Mouse (Mus musculus) small intestine, adult 2 months (tissue): ENCODE results near the gene Cnnm4. TPM values are rescaled to one million over a fixed set of nuclear protein-coding genes. Genes with fewer than 3 reads are reported as not detected.

ENCODE experiments used
- H3K27ac ChIP-seq: fragments of 200-500 bp; 2 replicates; pipeline ENCODE4 v1.5.1; 2012; ENCODE audit warnings: low read depth, low read length, control low read depth, inconsistent platforms; ENCODE audit not compliant: insufficient read depth
- H3K27me3 ChIP-seq: fragments of 200-500 bp; 2 replicates; pipeline ENCODE4 v1.6.1; 2012; ENCODE audit warnings: mild to moderate bottlenecking, moderate library complexity, low read length, inconsistent platforms; ENCODE audit not compliant: control insufficient read depth, insufficient read depth
- H3K36me3 ChIP-seq: fragments of 200-500 bp; 2 replicates; pipeline ENCODE4 v1.6.1; 2012; ENCODE audit warnings: mild to moderate bottlenecking, low read length, control low read depth, inconsistent platforms; ENCODE audit not compliant: control insufficient read depth, insufficient read depth
- H3K4me1 ChIP-seq: fragments of 200-500 bp; 2 replicates; pipeline ENCODE4 v1.6.1; 2012; ENCODE audit warnings: low read length, inconsistent platforms, mixed read lengths; ENCODE audit not compliant: control insufficient read depth, insufficient read depth, insufficient read length
- H3K4me3 ChIP-seq: fragments of 200-500 bp; 2 replicates; pipeline ENCODE4 v1.5.1; 2012; ENCODE audit warnings: low read depth, mild to moderate bottlenecking, control low read depth, inconsistent platforms, low read length, moderate library complexity
- CTCF ChIP-seq: fragments of 200-500 bp; IDR thresholded peaks from 2 replicates; pipeline ENCODE4 v1.5.1; 2012; ENCODE audit warnings: low read depth, mild to moderate bottlenecking, control low read depth, inconsistent platforms, low read length, moderate library complexity, mixed read lengths; ENCODE audit not compliant: insufficient replicate concordance, insufficient read length; ENCODE audit errors: extremely low read depth
- POLR2A ChIP-seq: fragments of 200-500 bp; IDR thresholded peaks from 2 replicates; pipeline ENCODE4 v1.6.1; 2012; ENCODE audit warnings: low read depth, mild to moderate bottlenecking, control low read depth, inconsistent platforms, low read length, moderate library complexity
- WGBS: fragments of 180-500 bp; shearing (Covaris S2); methylation state at CpG from one replicate; pipeline ENCODE4 v1.1.7; 2018; 5-methylcytosine and 5-hydroxymethylcytosine counted together
- polyA plus RNA-seq: library from polyadenylated mRNA; depleted of rRNA; stranded (reverse); fragments of >200 nt; gene quantifications from 2 replicates; pipeline ENCODE4 v1.2.3, GENCODE M21; 2012

Gene Cnnm4
- polyA plus RNA-seq, 1 experiment = 107 TPM

DNA sequence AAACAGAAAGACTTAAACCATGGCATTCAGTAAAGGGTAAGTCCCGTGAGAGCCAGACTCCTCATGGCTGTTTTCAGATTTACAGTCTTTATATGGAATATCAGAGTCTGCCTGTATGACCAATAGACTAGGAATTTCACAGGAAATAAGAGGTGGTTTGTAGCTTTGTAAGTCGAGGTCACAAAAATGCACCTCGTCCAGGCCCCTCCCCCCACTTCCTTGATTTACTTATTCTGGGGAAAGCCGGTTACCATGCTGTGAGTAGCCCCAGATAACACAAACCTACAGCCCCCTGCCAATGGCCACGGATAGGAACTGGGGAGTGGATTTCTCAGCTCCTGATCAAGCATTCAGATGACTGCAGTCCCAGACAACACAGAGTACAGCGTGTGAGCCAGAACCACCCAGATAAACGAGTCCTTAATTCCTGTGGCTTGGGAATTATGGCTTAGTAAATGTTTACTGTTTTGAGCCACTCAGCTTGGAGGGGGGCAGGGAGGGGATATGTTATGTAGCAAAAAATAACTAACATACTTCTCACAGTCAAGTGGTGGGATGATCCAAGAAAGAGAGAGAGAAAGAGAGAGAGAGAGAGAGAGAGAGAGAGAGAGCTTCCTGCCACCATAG lies 13.9 kb upstream of the Cnnm4 start:
- H3K36me3 ChIP-seq = no peaks in the 10 kb centered on the region
- H3K4me1 ChIP-seq = no peaks in the 10 kb centered on the region
- H3K27ac ChIP-seq = no peak overlapping the region
- no peak overlapping the region for H3K4me3 ChIP-seq
- TF ChIP-seq POLR2A (no peak), CTCF (no peak)
- H3K27me3 ChIP-seq = no peaks in the 10 kb centered on the region
- WGBS = 41% methylated on average over 7 of the region's 7 CpGs

DNA sequence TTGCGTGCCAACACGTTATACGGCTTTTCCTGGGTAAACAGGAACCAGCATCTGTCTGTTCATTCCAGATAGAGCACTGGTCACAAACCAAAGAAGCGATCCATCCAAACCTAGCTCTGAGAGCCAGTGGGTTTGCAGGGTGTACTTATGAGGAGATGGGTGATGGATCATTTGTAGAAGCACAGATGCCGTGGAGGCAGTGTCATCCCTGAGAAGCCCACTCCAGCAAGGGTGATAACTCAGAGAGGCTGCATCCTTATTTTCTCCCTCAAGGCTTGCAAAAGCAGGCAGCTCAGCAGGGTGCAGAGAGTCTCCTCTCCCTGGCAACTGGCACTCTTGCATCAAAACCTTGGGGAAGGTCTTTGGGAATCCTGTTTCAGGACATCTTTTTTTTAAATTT lies 13.3 kb upstream of the Cnnm4 start:
- no peaks in the 10 kb centered on the region for H3K4me1 ChIP-seq
- H3K36me3 ChIP-seq = no peaks in the 10 kb centered on the region
- 75% methylated on average over 5 of the region's 5 CpGs for WGBS
- H3K27me3 ChIP-seq = no peaks in the 10 kb centered on the region
- no peak overlapping the region for H3K27ac ChIP-seq
- TF ChIP-seq POLR2A (no peak), CTCF (no peak)
- no peak overlapping the region for H3K4me3 ChIP-seq

DNA sequence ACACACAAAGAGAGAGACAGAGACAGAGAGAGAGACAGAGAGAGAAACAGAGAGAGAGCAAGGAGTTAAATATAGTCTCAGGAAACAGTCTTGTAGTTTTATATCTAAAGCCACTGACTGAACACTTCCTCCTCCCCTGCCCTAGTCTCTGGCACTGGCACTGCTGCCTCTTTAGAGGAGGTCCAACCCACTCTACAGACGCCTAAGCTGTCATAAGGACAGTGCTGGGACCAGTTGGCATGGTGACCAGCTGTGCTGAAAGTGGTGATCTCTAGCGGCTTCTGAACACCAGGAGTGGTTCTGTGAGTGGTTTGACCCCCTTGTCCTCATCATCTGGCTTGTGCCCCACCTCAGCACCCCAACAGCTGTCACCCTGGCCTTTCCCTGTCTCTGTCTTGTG lies 9.6 kb upstream of the Cnnm4 start:
- H3K4me1 ChIP-seq = no peaks in the 10 kb centered on the region
- H3K36me3 ChIP-seq = no peaks in the 10 kb centered on the region
- no peak for TF ChIP-seq POLR2A
- no peak for TF ChIP-seq CTCF
- WGBS = 22% methylated on average over 2 of the region's 2 CpGs
- no peak overlapping the region for H3K4me3 ChIP-seq
- H3K27ac ChIP-seq = no peak overlapping the region
- H3K27me3 ChIP-seq = no peaks in the 10 kb centered on the region

DNA sequence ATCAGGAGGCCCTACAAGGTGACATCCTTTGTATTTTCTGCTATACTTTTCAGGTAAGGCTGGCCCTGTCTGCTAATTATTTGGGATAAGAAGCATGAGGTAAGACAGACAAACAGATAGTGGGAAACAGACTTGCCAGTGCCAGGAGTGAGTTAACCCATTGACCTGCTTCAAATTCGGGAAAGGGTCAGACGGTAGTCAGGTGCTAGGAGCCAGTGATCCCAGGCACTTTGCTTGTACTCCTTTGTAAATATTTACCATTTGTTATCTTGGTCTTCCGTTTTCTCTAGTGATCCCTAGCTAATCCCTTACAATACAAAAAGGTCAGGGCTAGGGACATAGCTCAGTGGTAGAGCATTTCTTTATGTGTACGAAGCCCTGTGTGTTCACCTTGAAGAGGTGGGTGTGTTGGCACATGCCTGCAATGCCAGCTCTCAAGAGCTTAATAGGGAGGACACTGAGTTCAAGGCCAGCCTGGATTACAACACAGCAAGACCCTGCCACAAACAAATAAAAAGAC lies 5.7 kb upstream of the Cnnm4 start:
- H3K27ac ChIP-seq = no peak overlapping the region
- 22% methylated on average over 4 of the region's 4 CpGs for WGBS
- H3K4me1 ChIP-seq = peaks cover 3% of the 10 kb centered on the region; the same call in 1 of the 2 replicates
- TF ChIP-seq POLR2A = no peak
- no peak for TF ChIP-seq CTCF
- no peaks in the 10 kb centered on the region for H3K27me3 ChIP-seq
- no peaks in the 10 kb centered on the region for H3K36me3 ChIP-seq
- H3K4me3 ChIP-seq = no peak overlapping the region

DNA sequence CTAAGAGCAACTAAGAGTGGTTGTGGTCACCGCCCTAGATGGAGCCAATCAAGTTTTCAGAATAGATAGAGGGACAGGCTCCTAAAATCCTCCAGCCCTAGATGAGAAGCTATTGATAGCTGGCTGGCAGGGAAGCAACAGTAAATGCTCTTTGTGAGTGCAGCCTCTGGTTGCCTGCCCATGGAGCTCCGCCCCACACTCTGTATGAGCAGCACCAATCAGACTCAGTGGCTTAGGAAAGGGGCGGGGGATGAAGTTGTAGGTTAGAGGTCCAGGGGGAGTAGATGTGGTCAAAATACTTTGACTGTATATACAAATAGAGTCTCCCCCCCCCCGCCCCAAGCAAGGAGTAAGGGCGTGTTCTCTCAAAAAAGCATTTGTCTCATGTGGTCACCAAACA lies 4.0 kb upstream of the Cnnm4 start:
- WGBS = 71% methylated on average over 5 of the region's 5 CpGs
- TF ChIP-seq CTCF (no peak), POLR2A (no peak)
- Histone ChIP-seq H3K4me1 (peaks cover 3% of the 10 kb centered on the region; the same call in 1 of the 2 replicates), H3K36me3 (no peaks in the 10 kb centered on the region), H3K27me3 (no peaks in the 10 kb centered on the region), H3K4me3 (no peak overlapping the region), H3K27ac (no peak overlapping the region)

DNA sequence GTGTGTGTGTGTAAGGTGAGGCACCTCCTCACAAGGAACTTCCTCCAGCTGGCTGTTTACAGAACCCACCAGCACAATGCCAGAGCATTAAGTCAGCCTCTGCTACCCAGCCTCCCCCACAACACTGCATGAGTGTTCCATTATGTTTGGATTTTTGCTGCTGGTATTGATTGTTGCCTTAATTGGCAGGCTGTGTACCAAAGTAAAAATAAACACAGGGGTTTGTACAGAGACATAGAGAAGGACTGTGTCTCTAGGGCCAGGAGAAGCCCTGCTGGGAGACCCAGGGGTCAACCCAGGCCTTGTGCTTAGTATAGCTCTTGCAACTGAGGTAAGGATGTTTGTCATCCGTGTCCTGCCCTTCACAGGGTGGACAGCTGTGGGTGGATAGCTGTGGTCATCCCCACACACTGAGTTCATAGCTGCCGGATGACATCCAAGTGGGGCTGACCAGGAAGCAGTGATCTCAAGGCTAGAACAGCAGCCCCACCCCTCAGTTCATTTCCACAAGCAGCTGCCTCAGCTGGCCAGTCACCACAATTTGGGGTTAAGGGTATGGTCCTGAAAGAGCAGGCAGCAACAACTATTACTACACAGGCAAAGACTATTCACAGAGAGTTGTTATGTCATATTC lies 1.5 kb upstream of the Cnnm4 start:
- H3K4me3 ChIP-seq = no peak overlapping the region
- H3K27ac ChIP-seq = peak overlapping the region; percentile 26
- H3K4me1 ChIP-seq = peaks cover 3% of the 10 kb centered on the region; the same call in 1 of the 2 replicates
- no peaks in the 10 kb centered on the region for H3K27me3 ChIP-seq
- H3K36me3 ChIP-seq = no peaks in the 10 kb centered on the region
- TF ChIP-seq POLR2A (no peak), CTCF (no peak)
- 46% methylated on average over 2 of the region's 2 CpGs for WGBS

DNA sequence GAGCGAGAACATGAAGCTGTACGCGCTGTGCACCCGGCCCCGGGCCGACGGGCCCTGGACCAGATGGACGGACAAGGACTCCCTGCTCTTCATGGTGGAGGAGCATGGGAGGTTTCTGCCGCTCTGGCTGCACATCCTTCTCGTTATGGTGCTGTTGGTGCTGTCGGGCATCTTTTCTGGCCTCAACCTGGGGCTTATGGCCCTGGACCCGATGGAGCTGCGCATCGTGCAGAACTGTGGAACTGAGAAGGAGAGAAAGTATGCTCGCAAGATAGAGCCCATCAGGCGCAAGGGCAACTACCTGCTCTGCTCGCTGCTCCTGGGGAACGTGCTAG lies 653 bp downstream of the Cnnm4 start:
- TF ChIP-seq POLR2A (no peak), CTCF (no peak)
- peaks cover 3% of the 10 kb centered on the region; the same call in 1 of the 2 replicates for H3K4me1 ChIP-seq
- peak overlapping the region; percentile 74 for H3K4me3 ChIP-seq
- 8% methylated on average over 18 of the region's 18 CpGs for WGBS
- H3K27me3 ChIP-seq = no peaks in the 10 kb centered on the region
- H3K36me3 ChIP-seq = no peaks in the 10 kb centered on the region
- H3K27ac ChIP-seq = peak overlapping the region; percentile 99

DNA sequence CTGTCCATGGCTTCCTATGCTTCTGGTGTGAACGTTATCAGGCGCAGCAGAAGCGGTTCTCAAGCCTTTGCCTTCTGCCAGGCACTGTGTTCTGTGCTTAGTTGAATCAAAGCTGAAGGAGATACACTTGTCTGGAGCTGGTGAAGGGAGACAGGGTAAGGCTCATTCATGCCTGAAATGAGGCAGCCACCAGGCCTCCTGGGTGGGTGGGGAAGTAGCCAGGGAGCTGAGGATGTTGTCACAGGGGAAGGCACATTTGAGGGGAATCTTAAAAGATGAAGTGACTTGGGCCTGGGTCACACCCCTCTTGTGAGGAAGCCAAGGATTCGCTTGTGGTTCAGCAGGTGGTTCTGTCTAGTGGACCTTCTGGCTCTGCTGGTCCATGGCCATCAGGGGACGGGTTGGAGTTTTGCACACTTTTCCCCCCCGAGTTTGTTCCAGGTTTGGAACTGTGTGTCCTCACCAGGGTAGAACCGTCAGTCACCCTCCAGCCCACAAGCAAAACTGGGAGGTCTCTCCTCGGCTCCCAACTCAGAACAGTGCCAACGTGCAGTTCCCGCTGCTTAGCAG lies 1.9 kb downstream of the Cnnm4 start:
- H3K4me1 ChIP-seq = peaks cover 11% of the 10 kb centered on the region
- TF ChIP-seq POLR2A = no peak
- peak; percentile 4; the same call in 1 of the 2 replicates for TF ChIP-seq CTCF
- H3K36me3 ChIP-seq = 0 out of 2 replicates have a peak, but pooled peaks cover 3% of the 10 kb centered on the region
- H3K4me3 ChIP-seq = peak overlapping the region; percentile 74
- no peaks in the 10 kb centered on the region for H3K27me3 ChIP-seq
- H3K27ac ChIP-seq = peak overlapping the region; percentile 99
- WGBS = 22% methylated on average over 10 of the region's 10 CpGs
